Mouse (Mus musculus) ES-E14 (cell line): ENCODE data around the gene Hist1h2bg.
"Not testable (repeated sequence)": the region's sequence is repeated elsewhere in the genome, so short reads cannot be mapped to it uniquely, and the experiment has no call there.

Source experiments
- CHD2 ChIP-seq: IDR thresholded peaks from 2 replicates; pipeline ENCODE4 v1.6.1; 2014; ENCODE audit warnings: mild to moderate bottlenecking, low read depth, low read length, inconsistent platforms
- HCFC1 ChIP-seq: IDR thresholded peaks from 2 replicates; pipeline ENCODE4 v1.6.1; 2012; ENCODE audit warnings: low read length, inconsistent platforms, borderline replicate concordance; ENCODE audit not compliant: insufficient read depth
- ZC3H11A ChIP-seq: IDR thresholded peaks from 2 replicates; pipeline ENCODE4 v1.6.1; 2012; ENCODE audit warnings: low read depth, mild to moderate bottlenecking, inconsistent platforms, low read length, borderline replicate concordance
- ZNF384 ChIP-seq: IDR thresholded peaks from 2 replicates; pipeline ENCODE4 v1.6.1; 2012; ENCODE audit warnings: low read depth, low read length, inconsistent platforms

- TF ChIP-seq ZC3H11A, ZNF384: not testable (repeated sequence)
- peak; percentile 49; the same call in 1 of the 2 replicates for TF ChIP-seq HCFC1
- TF ChIP-seq CHD2 = peak; percentile 64
Observed at GRCm38 (mm10) chr13:23571504-23572217, 465 bp downstream of the Hist1h2bg start.
